Mouse (Mus musculus): ENCODE measurements around the gene Galnt2.

DNA sequence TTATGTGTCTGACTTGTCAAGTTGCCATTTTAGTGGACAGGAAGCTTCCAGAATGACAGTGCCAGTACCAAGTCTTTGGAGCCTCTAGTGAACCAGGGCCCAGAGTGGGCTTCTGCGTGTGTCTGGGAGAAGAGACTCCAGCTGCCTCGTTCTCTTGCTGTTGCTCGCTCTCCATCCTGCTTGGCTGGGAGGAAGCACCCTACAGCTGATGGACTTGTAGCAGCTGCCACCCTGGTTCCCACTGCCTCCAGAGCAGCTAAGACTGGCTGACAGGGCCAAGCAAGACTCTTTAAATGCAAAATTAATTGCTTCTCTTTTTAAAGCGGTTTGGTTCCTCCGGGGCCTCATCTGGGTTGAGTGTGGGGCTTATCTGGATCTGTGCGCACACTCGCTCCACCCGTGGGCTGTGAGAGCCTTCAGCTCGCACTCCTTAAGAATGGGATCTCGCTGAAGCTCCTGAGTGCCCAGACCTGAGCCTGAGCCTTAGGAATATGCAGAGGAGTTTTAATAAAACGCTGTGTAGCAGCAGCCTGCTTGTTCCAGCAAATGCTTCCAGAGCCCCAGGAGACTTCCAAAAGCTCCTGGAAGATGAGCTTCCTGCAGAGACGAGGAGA lies 90.1 kb downstream of the Galnt2 start:
- TF ChIP-seq CTCF (IDR thresholded peaks at IDR 0.05; ENCODE audit: low read depth) (no peak), EP300 (IDR thresholded peaks at IDR 0.05; ENCODE audit: low read depth) (no peak)

Measured in heart, postnatal 0 days (tissue).